Mouse (Mus musculus): ENCODE results near the gene Cxcr5.

DNA sequence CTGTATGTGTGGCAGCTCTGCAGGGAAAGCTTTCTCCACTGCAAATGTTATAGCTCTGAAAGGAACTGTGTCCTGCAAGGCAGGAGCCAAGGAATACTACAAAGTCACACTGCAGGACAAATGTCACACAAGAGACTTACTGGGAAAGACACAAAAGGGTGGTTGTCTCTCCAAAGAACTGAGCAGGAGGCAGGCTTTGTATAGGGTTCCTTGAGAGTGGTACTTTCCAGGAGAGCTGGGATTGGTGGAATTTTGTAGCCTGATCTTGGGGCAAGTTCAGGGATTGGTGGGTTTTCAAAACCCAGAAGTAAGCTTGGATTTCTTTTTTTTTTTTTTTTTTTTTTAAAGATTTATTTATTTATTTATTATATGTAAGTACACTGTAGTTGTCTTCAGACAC, 27.4 kb upstream of the Cxcr5 start:
- TF ChIP-seq CTCF (IDR thresholded peaks at IDR 0.05; ENCODE audit: low read depth) (no peak), EP300 (IDR thresholded peaks at IDR 0.05; ENCODE audit: low read depth) (no peak)

Measured in heart, postnatal 0 days (tissue).